ENCODE assay signal across 8 mouse cellular contexts in genomic region chr8:10438772-10439171, GRCm38 (mm10).
A peak's percentile ranks its signal among the peaks of the same experiment; 100 is the strongest.
DNase-seq lines count a peak whose midpoint lies in the region; ATAC-seq and TF ChIP-seq lines count a peak whose summit lies in the region.

No protein-coding gene starts in this region.

- H3K9me3 ChIP-seq in G1E (replicated peaks): no peaks in the 10 kb centered on the region
- no peaks in the 10 kb centered on the region for H3K9me3 ChIP-seq in forebrain, embryonic 11.5 days (ENCODE audit: control insufficient read depth, low read length)

- no peaks in the 10 kb centered on the region for H3K4me1 ChIP-seq in G1E (ENCODE audit: insufficient read depth, low read depth, low read length)
- H3K4me1 ChIP-seq in forebrain, embryonic 11.5 days (replicated peaks; ENCODE audit: control insufficient read depth, insufficient read depth, low read length): no peaks in the 10 kb centered on the region

- peak; percentile 97 for TF ChIP-seq CTCF in G1E (IDR thresholded peaks at IDR 0.05; ENCODE audit: low read depth, low read length)
- TF ChIP-seq CTCF in layer of hippocampus, adult 2 months (conservative IDR thresholded peaks at IDR 0.05): peak; percentile 100

- WGBS in forebrain, embryonic 11.5 days: 14% methylated on average over 11 of the region's 11 CpGs

- H3K4me3 ChIP-seq in G1E (ENCODE audit: low read depth, low read length): no peak overlapping the region
- no peak overlapping the region for H3K4me3 ChIP-seq in forebrain, embryonic 11.5 days (ENCODE audit: low read depth, low read length)
- no peak overlapping the region for H3K4me3 ChIP-seq in layer of hippocampus, adult 2 months

- no peak overlapping the region for H3K27ac ChIP-seq in forebrain, embryonic 11.5 days (ENCODE audit: low read depth, low read length)
- no peak overlapping the region for H3K27ac ChIP-seq in layer of hippocampus, adult 2 months

- H3K27me3 ChIP-seq in G1E (ENCODE audit: insufficient read depth, low read length): peaks cover 11% of the 10 kb centered on the region
- no peaks in the 10 kb centered on the region for H3K27me3 ChIP-seq in forebrain, embryonic 11.5 days (ENCODE audit: control insufficient read depth, insufficient read depth, low read length)

- no peaks in the 10 kb centered on the region for H3K36me3 ChIP-seq in G1E (replicated peaks)
- H3K36me3 ChIP-seq in forebrain, embryonic 11.5 days (ENCODE audit: control insufficient read depth, insufficient read depth, low read length): no peaks in the 10 kb centered on the region

- no peak for ATAC-seq in G1E (ENCODE audit: extremely low read depth, insufficient number of reproducible peaks, low FRiP score, poor library complexity, severe bottlenecking)
- 0 out of 2 replicates have a peak, but pooled peaks have one; percentile 33 for ATAC-seq in forebrain, embryonic 11.5 days (replicated peaks; ENCODE audit: low FRiP score)

- no peak overlapping the region for H3K4me2 ChIP-seq in forebrain, embryonic 11.5 days (ENCODE audit: low read depth, low read length, severe bottlenecking)

- no peak overlapping the region for H3K9ac ChIP-seq in forebrain, embryonic 11.5 days (ENCODE audit: low read length)

- intact Hi-C loops in heart, postnatal 25 days (cut with DNase I): loop anchor here (2.0 to 5.0 kb wide), 3 partner anchors 574 to 748 kb away; no protein-coding TSS in a partner anchor

- DNase-seq in G1E (ENCODE audit: low spot score): peak; percentile 14
- peak; percentile 11 for DNase-seq in c-Kit-negative CD71-positive TER-119-positive erythroid progenitor cells, embryonic 14.5 days (ENCODE audit: low read depth, low spot score)
- DNase-seq in forebrain, embryonic 11.5 days (ENCODE audit: low spot score): peak; percentile 88
- peak; percentile 10 for DNase-seq in heart, postnatal 25 days (ENCODE audit: low spot score)
- DNase-seq in layer of hippocampus, adult 2 months (ENCODE audit: low spot score in 2 of 2): peak; percentile 65 to 82
- DNase-seq in lung, postnatal 25 days (ENCODE audit: low spot score): peak; percentile 65
- peak; percentile 22 for DNase-seq in retina, adult 2 months (ENCODE audit: low read depth, low spot score)
- DNase-seq in thymus, postnatal 36 days: peak; percentile 43 to 52

Comparison
In these comparisons a context has a peak if more than half of its experiments do, and no peak if none do; other contexts are left out.
1. DNase-seq: peak in every context shown above with its lines; median percentile 88 in forebrain, embryonic 11.5 days; 74 in layer of hippocampus, adult 2 months; 65 in lung, postnatal 25 days; 48 in thymus, postnatal 36 days; 22 in retina, adult 2 months; 14 in G1E; 11 in c-Kit-negative CD71-positive TER-119-positive erythroid progenitor cells, embryonic 14.5 days; 10 in heart, postnatal 25 days.